Mouse (Mus musculus) embryonic facial prominence, embryonic 10.5 days (tissue): ENCODE data around the gene 9530077C05Rik. TPM values are rescaled to one million over a fixed set of nuclear protein-coding genes. Genes with fewer than 3 reads are reported as not detected.
"Not testable (repeated sequence)": the region's sequence is repeated elsewhere in the genome, so short reads cannot be mapped to it uniquely, and the experiment has no call there.

ENCODE experiments used
- DNase-seq: peaks from one replicate; pipeline ENCODE4 v3.0.0-alpha.2; 2017; ENCODE audit warnings: low spot score
- H3K27ac ChIP-seq: fragments of 300-500 bp; sonication (generic); replicated peaks from 2 replicates; pipeline ENCODE4 v1.5.1; 2016; ENCODE audit warnings: mild to moderate bottlenecking
- H3K27me3 ChIP-seq: fragments of 300-500 bp; sonication (generic); replicated peaks from 2 replicates; pipeline ENCODE4 v1.6.1; 2016; ENCODE audit warnings: low read depth, mild to moderate bottlenecking; ENCODE audit not compliant: poor library complexity, severe bottlenecking
- H3K36me3 ChIP-seq: fragments of 300-500 bp; sonication (generic); replicated peaks from 2 replicates; pipeline ENCODE4 v1.6.1; 2016; ENCODE audit warnings: mild to moderate bottlenecking, moderate library complexity
- H3K4me1 ChIP-seq: fragments of 300-500 bp; sonication (generic); 2 replicates; pipeline ENCODE4 v1.6.1; 2016
- H3K4me3 ChIP-seq: fragments of 300-500 bp; sonication (generic); 2 replicates; pipeline ENCODE4 v1.5.1; 2016; ENCODE audit warnings: mild to moderate bottlenecking, moderate library complexity
- H3K9me3 ChIP-seq: fragments of 300-500 bp; sonication (generic); 2 replicates; pipeline ENCODE4 v1.6.1; 2016; ENCODE audit warnings: mild to moderate bottlenecking
- WGBS: fragments of 180-500 bp; shearing (Covaris S2); methylation state at CpG from one replicate; pipeline ENCODE4 v1.1.7; 2016; 5-methylcytosine and 5-hydroxymethylcytosine counted together
- polyA plus RNA-seq: library from polyadenylated mRNA; unstranded; fragments of >200 nt; fragmentation: Nextera tagmentation; extraction: Ambion mirVana; gene quantifications from 2 replicates; pipeline ENCODE4 v1.2.1, GENCODE M21; 2016

9530077C05Rik gene
- polyA plus RNA-seq, 1 experiment from 2014 or later: 6.8 TPM

DNA sequence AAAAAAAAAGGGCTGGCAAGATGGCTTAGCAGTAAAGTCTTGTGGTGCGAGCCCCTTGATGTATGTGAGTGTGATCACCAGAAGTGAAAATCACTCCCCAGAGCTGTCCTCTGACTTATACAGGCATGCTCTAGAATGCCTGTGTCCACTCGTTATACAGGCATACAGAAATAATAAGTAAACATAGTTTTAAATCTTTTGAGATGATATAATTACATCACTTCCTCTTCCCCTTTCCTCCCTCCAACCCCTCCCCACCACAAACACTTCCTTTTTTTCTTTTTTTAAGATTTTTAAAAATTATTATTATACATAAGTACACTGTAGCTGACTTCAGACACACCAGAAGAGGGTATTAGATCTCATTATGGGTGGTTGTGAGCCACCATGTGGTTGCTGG, 16.6 kb upstream of the 9530077C05Rik start:
- Histone ChIP-seq H3K4me3 (no peak overlapping the region), H3K27me3 (no peaks in the 10 kb centered on the region), H3K9me3 (no peaks in the 10 kb centered on the region), H3K4me1 (peaks cover 3% of the 10 kb centered on the region; the same call in 1 of the 2 replicates), H3K27ac (no peak overlapping the region), H3K36me3 (no peaks in the 10 kb centered on the region)
- 88% methylated on average over 2 of the region's 2 CpGs for WGBS
- no peak for DNase-seq

DNA sequence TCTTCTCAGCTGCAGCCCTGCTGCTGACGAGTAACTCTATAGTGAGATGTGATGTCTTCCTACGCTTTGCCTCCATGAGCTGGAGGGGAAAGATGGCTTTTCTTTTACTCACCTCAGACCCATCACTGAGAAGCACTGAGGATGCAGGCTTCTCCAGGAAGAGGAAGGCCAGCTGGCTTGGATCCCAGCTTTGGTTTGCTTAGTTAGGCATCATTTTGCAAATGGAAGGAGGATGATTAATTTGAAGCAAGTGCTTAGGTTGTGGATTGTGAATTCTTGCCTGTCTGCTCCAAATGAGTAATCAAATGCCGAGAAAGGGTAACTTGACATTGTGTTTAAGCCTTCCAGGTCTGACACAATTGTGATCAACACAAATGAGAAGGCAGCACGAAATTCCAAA, 12.3 kb upstream of the 9530077C05Rik start:
- Histone ChIP-seq H3K9me3 (no peaks in the 10 kb centered on the region), H3K4me1 (no peaks in the 10 kb centered on the region), H3K36me3 (no peaks in the 10 kb centered on the region), H3K4me3 (no peak overlapping the region), H3K27ac (no peak overlapping the region), H3K27me3 (no peaks in the 10 kb centered on the region)
- WGBS: 88% methylated on average over 4 of the region's 4 CpGs
- DNase-seq: no peak

DNA sequence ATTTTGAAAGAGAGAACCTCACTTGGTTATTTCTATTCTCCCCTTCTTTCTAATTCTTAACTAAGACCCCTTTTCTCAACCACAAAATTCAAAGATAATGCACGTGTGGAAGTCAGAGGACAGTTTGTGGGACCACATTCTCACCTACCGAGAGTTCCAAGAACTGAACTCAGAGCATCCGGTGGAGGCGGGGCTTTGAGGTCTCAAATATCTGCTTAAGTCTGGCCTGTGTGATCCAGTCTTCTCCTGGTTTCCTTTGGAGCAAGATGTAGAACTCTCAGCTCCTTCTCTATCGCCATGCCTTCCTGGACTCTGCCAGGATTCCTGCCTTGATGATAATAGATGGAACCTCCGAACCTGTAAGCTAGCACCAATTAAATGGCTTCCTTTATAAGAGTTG, 9.3 kb upstream of the 9530077C05Rik start:
- Histone ChIP-seq H3K4me3 (no peak overlapping the region), H3K4me1 (no peaks in the 10 kb centered on the region), H3K36me3 (no peaks in the 10 kb centered on the region), H3K9me3 (no peaks in the 10 kb centered on the region), H3K27ac (no peak overlapping the region), H3K27me3 (no peaks in the 10 kb centered on the region)
- 88% methylated on average over 6 of the region's 6 CpGs for WGBS
- no peak for DNase-seq

DNA sequence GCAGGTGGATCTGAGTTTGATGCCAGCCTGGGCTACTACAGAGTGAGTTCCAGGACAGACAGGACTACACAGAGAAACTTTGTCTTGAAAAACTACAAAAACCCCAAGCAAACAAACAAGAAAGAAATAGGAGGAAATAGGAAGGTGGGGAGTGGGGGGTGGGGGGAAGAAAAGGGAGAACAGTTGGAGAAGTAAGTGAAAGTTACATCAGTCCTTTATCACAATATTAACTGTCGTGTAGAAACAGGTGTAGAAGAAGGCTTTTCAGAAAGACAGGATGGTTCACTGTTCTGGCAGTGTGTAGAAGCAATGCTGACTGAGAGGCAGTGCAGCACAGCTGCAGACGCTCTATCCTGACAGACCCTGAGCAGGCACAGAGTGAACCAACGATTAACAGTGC, 8.3 kb upstream of the 9530077C05Rik start:
- no peak overlapping the region for H3K4me3 ChIP-seq
- 77% methylated on average over 3 of the region's 3 CpGs for WGBS
- DNase-seq: no peak
- no peaks in the 10 kb centered on the region for H3K27me3 ChIP-seq
- no peak overlapping the region for H3K27ac ChIP-seq
- H3K9me3 ChIP-seq: no peaks in the 10 kb centered on the region
- H3K4me1 ChIP-seq: no peaks in the 10 kb centered on the region
- no peaks in the 10 kb centered on the region for H3K36me3 ChIP-seq

DNA sequence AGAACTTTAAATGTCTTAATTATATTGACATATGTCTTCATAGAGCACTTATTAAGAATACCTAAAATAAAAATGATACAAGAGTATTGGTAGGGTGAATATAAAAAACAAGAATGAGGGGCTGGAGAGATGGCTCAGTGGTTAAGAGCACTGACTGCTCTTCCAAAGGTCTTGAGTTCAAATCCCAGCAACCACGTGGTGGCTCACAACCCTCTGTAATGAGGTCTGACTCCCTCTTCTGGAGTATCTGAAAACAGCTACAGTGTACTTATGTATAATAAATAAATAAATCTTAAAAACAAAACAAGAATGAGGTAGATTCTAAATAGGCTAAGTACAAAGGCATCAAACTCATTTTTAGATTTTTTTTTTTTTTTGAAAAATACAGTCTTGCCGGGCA, 7.8 kb upstream of the 9530077C05Rik start:
- not testable (repeated sequence) for H3K4me1 ChIP-seq, H3K36me3 ChIP-seq, H3K27me3 ChIP-seq, H3K4me3 ChIP-seq, H3K9me3 ChIP-seq, DNase-seq, H3K27ac ChIP-seq
- WGBS: 65% methylated on average over 2 of the region's 2 CpGs

DNA sequence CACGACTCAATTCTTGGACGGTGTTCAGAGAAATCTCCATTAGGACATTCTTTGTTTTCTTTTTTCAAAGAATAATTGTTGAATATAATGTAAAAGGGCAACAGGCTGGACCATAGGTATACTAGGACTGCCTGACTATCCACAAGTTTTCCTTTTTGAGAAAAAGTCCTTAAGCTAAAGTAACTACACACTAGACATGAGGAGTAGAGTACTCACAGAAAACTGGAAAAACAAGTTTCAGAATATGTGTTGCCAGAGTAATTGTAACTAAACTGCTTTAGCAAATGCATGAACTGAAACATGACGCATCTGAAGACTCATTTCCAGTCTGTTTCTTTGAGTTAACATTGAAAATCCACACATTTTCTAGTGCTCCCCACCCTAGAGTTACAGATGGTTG, 5.9 kb upstream of the 9530077C05Rik start:
- Histone ChIP-seq H3K4me3 (no peak overlapping the region), H3K4me1 (no peaks in the 10 kb centered on the region), H3K27ac (no peak overlapping the region), H3K36me3 (no peaks in the 10 kb centered on the region), H3K27me3 (no peaks in the 10 kb centered on the region), H3K9me3 (no peaks in the 10 kb centered on the region)
- no peak for DNase-seq
- 78% methylated on average over 3 of the region's 3 CpGs for WGBS

DNA sequence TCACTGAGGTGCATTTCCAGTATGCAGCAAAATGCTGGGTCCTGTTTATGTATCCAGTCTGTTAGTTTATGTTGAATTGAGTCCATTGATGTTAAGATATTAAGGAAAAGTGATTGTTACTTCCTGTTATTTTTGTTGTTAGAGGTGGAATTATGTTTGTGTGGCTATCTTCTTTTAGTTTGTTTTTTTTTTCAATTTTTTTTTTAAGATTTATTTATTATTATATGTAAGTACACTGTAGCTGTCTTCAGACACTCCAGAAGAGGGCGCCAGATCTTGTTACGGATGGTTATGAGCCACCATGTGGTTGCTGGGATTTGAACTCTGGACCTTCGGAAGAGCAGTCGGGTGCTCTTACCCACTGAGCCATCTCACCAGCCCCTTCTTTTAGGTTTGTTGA, 3.7 kb upstream of the 9530077C05Rik start:
- not testable (repeated sequence) for DNase-seq, H3K4me3 ChIP-seq, H3K4me1 ChIP-seq, H3K9me3 ChIP-seq, H3K36me3 ChIP-seq, H3K27me3 ChIP-seq, H3K27ac ChIP-seq
- 83% methylated on average over 4 of the region's 4 CpGs for WGBS

DNA sequence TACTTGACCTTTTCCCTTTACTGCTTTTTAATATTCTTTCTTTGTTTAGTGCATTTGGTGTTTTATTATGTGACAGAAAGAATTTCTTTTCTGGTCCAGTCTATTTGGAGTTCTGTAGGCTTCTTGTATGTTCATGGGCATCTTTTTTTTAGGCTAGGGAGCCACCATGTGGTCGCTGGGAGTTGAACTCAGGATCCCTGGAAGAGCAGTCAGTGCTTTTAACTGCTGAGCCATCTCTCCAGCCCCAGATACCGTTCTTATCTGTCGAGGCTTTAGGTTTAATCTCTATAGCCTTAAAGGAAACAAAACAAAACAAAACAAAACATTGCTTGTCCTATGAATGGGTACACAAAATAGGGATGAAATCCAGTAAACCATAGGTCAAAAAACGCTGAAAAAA, 3.0 kb upstream of the 9530077C05Rik start:
- 34% methylated on average over 4 of the region's 4 CpGs for WGBS
- H3K36me3 ChIP-seq, H3K27ac ChIP-seq: not testable (repeated sequence)

DNA sequence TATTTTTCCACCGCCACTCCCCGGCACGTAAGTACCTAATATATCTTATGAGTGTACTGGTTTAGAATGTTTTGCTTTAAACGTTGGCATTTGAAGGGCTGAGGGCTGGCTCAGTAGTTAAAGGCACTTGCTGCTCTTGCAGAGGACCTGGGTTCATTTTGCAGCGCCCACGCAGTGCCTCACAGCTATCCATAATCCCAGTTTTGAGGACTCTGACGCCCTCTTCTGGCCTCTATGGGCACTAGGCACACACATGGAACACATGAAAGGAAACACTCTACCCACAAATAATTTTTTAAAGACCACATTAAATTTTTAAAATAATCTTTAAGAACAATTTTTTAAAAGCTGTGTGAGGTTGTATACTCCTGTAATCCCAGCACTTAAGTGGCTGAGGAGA, 1.8 kb upstream of the 9530077C05Rik start:
- 75% methylated on average over 7 of the region's 7 CpGs for WGBS
- no peak overlapping the region for H3K4me3 ChIP-seq
- no peak for DNase-seq
- no peak overlapping the region for H3K27ac ChIP-seq
- 0 out of 2 replicates have a peak, but pooled peaks cover 3% of the 10 kb centered on the region for H3K4me1 ChIP-seq
- H3K9me3 ChIP-seq: no peaks in the 10 kb centered on the region
- H3K27me3 ChIP-seq: peaks cover 17% of the 10 kb centered on the region
- no peaks in the 10 kb centered on the region for H3K36me3 ChIP-seq

More for the DNA sequence above, 3.0 kb upstream of the 9530077C05Rik start:
- not testable (repeated sequence) for H3K27me3 ChIP-seq, H3K4me1 ChIP-seq, DNase-seq, H3K4me3 ChIP-seq, H3K9me3 ChIP-seq

DNA sequence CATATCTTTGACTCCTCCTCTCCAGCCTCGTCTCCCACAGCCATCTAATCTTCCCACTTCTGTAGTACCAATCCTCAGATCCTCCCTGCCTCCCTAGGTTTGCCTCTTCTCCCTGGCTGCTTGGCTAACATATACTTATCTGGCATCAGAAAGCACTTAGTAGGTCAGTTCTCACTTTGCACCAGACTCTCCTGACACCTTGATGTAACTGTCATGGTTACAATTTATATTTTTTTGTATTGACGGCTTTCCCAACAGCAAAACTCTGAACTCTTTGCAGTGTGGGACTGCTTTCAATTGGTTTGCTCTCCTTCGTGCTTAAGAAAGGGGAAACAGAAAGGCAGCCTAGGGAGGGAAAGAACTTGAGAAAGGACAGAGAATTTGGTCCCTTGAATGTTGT, 4.9 kb downstream of the 9530077C05Rik start:
- Histone ChIP-seq H3K27me3 (peaks cover 24% of the 10 kb centered on the region), H3K27ac (no peak overlapping the region), H3K4me1 (0 out of 2 replicates have a peak, but pooled peaks cover 3% of the 10 kb centered on the region), H3K4me3 (no peak overlapping the region), H3K9me3 (no peaks in the 10 kb centered on the region), H3K36me3 (no peaks in the 10 kb centered on the region)
- WGBS: 84% methylated on average over 3 of the region's 3 CpGs
- no peak for DNase-seq

DNA sequence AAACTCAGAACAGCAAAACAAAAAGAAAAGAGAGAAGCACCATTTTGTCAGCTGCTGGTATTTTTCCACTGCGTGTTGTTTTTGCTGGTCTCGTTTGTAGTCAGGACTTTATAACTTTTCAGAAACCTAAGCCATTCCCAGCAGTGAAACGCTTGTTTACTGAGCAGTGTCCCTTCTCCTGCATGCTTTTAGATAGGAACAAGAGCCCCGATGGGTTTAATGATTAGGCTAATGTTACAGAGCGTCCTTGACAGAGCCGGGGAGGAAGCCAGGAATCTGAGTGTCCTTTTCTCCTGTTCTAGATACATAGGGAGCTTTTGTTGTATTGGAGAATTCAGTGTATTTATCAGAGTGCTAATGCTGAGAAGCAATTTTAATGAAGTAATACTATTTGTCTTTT, 6.2 kb downstream of the 9530077C05Rik start:
- Histone ChIP-seq H3K4me1 (no peaks in the 10 kb centered on the region), H3K27ac (no peak overlapping the region), H3K27me3 (peaks cover 18% of the 10 kb centered on the region), H3K4me3 (no peak overlapping the region), H3K9me3 (no peaks in the 10 kb centered on the region), H3K36me3 (no peaks in the 10 kb centered on the region)
- 56% methylated on average over 6 of the region's 6 CpGs for WGBS
- no peak for DNase-seq

DNA sequence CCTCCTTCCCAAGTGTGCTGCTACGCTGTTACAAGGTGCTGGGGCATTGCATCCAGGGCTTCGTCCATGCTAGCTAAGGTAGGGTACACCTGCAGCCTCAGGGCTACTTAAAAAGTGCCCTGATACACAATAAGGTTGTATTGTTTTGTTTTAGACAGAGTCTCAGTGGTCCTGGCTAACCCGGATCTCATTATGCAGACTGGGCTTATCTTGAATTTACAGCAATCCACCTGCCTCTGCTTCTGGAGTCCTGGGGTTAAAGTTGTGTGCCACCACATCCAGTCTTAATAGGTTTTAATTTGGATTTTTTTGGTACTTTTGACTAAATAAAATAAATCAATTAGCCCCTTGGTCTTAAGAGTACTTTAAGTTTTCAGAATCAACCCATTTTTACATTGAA, 8.6 kb downstream of the 9530077C05Rik start:
- Histone ChIP-seq H3K9me3 (no peaks in the 10 kb centered on the region), H3K27ac (no peak overlapping the region), H3K27me3 (peaks cover 3% of the 10 kb centered on the region; the same call in 1 of the 2 replicates), H3K36me3 (no peaks in the 10 kb centered on the region), H3K4me1 (peaks cover 2% of the 10 kb centered on the region; the same call in 1 of the 2 replicates), H3K4me3 (no peak overlapping the region)
- DNase-seq: no peak
- WGBS: 83% methylated on average over 3 of the region's 3 CpGs

DNA sequence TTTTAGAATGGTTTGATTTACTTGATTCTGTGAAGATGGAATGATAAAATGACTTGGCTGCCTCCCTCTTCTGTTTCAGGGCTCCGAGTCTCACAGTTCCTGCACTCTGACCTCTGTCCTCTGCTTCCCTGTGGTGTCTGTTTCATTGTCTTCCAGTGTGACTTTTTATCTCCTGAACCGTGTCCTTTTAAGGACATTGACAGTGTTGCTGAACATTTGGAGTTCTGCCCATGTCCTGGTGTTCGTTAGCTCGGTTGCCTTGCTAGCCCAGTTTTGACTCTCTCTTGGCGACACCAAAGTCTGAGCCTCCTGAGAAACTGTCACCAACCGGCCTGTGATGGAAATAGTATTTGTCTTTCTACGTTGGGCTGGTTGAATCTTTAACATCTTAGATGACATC, 9.2 kb downstream of the 9530077C05Rik start:
- WGBS: 35% methylated on average over 7 of the region's 7 CpGs
- no peaks in the 10 kb centered on the region for H3K9me3 ChIP-seq
- no peak overlapping the region for H3K27ac ChIP-seq
- no peak overlapping the region for H3K4me3 ChIP-seq
- no peaks in the 10 kb centered on the region for H3K27me3 ChIP-seq
- peaks cover 2% of the 10 kb centered on the region; the same call in 1 of the 2 replicates for H3K4me1 ChIP-seq
- DNase-seq: no peak
- no peaks in the 10 kb centered on the region for H3K36me3 ChIP-seq

DNA sequence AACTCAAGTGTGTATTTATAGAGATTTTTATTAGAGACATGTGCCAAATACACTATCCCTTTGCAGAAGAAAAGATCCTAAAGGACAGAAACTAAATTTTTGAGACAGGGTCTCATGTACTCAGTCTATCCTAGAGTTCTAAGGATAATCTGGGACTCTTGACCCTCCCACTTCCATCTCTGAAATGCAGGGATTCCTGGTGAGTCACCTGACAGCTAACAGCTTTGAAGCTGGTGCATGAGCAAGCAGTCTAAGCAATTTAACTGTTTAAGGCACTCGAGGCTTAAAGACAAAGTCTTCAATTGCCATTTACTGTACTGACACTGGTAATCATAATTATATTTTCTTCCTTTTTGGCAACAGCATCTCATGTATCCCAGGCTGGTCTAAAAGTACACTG, 11.2 kb downstream of the 9530077C05Rik start:
- no peaks in the 10 kb centered on the region for H3K36me3 ChIP-seq
- no peaks in the 10 kb centered on the region for H3K27me3 ChIP-seq
- H3K4me3 ChIP-seq: no peak overlapping the region
- no peaks in the 10 kb centered on the region for H3K9me3 ChIP-seq
- WGBS: 76% methylated on average over 1 of the region's 1 CpGs
- peaks cover 2% of the 10 kb centered on the region for H3K4me1 ChIP-seq
- DNase-seq: no peak
- no peak overlapping the region for H3K27ac ChIP-seq
